Mouse (Mus musculus) heart, embryonic 16.5 days (tissue): ENCODE results near the gene Crxos. TPM values are rescaled to one million over a fixed set of nuclear protein-coding genes. Genes with fewer than 3 reads are reported as not detected.

Experiments
- ATAC-seq: fragments of 200-750 bp; cut with Nextera tagmentation; replicated peaks from 2 replicates; pipeline ENCODE4 v1.8.0; 2017; ENCODE audit warnings: moderate number of reproducible peaks; ENCODE audit not compliant: insufficient read depth, low FRiP score; ENCODE audit errors: extremely low read depth
- H3K27ac ChIP-seq: fragments of 300-500 bp; sonication (generic); 2 replicates; pipeline ENCODE4 v1.5.1; 2014; ENCODE audit warnings: mild to moderate bottlenecking, low read length, control low read depth, moderate library complexity
- H3K27me3 ChIP-seq: fragments of 300-500 bp; sonication (generic); 2 replicates; pipeline ENCODE4 v1.6.1; 2014; ENCODE audit warnings: low read length, mixed read lengths; ENCODE audit not compliant: control insufficient read depth, insufficient read depth
- H3K36me3 ChIP-seq: fragments of 300-500 bp; sonication (generic); 2 replicates; pipeline ENCODE4 v1.6.1; 2014; ENCODE audit not compliant: control insufficient read depth, insufficient read depth
- H3K4me1 ChIP-seq: fragments of 300-500 bp; sonication (generic); 2 replicates; pipeline ENCODE4 v1.6.1; 2014; ENCODE audit warnings: low read length, mixed read lengths; ENCODE audit not compliant: control insufficient read depth, insufficient read depth
- H3K4me2 ChIP-seq: fragments of 300-500 bp; sonication (generic); 2 replicates; pipeline ENCODE4 v1.6.1; 2014; ENCODE audit warnings: low read depth, mild to moderate bottlenecking, control low read depth, low read length
- H3K4me3 ChIP-seq: fragments of 300-500 bp; sonication (generic); 2 replicates; pipeline ENCODE4 v1.5.1; 2014; ENCODE audit warnings: mild to moderate bottlenecking, control low read depth, low read length
- H3K9ac ChIP-seq: fragments of 300-500 bp; sonication (generic); 2 replicates; pipeline ENCODE4 v1.6.1; 2014; ENCODE audit warnings: low read length, control low read depth
- H3K9me3 ChIP-seq: fragments of 300-500 bp; sonication (generic); replicated peaks from 2 replicates; pipeline ENCODE4 v1.6.1; 2016; ENCODE audit warnings: low read length; ENCODE audit not compliant: control insufficient read depth
- WGBS: fragments of 180-500 bp; shearing (Covaris S2); extraction: QIAGEN DNeasy Blood & Tissue Kit; methylation state at CpG from one replicate; pipeline ENCODE4 v1.1.7; 2014; 5-methylcytosine and 5-hydroxymethylcytosine counted together
- polyA plus RNA-seq: library from polyadenylated mRNA; unstranded; fragments of >200 nt; fragmentation: Nextera tagmentation; extraction: Ambion mirVana; gene quantifications from 2 replicates; pipeline ENCODE4 v1.2.1, GENCODE M21; 2015

Crxos gene
- polyA plus RNA-seq, 1 experiment from 2014 or later, result not detected

GRCm38 (mm10) chr7:15916134-15916723, 33.8 kb downstream of the Crxos start:
- Histone ChIP-seq H3K36me3 (peaks cover 23% of the 10 kb centered on the region), H3K27ac (no peak overlapping the region), H3K9ac (no peak overlapping the region), H3K9me3 (no peaks in the 10 kb centered on the region), H3K4me1 (peaks cover 11% of the 10 kb centered on the region), H3K4me3 (no peak overlapping the region), H3K4me2 (no peak overlapping the region), H3K27me3 (no peaks in the 10 kb centered on the region)
- WGBS, result 81% methylated on average over 3 of the region's 3 CpGs
- ATAC-seq, result no peak

- Histone ChIP-seq H3K36me3 (peaks cover 23% of the 10 kb centered on the region), H3K27me3 (no peaks in the 10 kb centered on the region), H3K9ac (no peak overlapping the region), H3K4me3 (no peak overlapping the region), H3K4me2 (no peak overlapping the region), H3K4me1 (peaks cover 12% of the 10 kb centered on the region), H3K27ac (no peak overlapping the region), H3K9me3 (no peaks in the 10 kb centered on the region)
- 85% methylated on average over 4 of the region's 4 CpGs for WGBS
- no peak for ATAC-seq
These were observed 34.6 kb downstream of the Crxos start for GRCm38 (mm10) chr7:15916996-15917395.

- Histone ChIP-seq H3K9me3 (no peaks in the 10 kb centered on the region), H3K4me2 (no peak overlapping the region), H3K9ac (no peak overlapping the region), H3K36me3 (peaks cover 23% of the 10 kb centered on the region), H3K4me3 (no peak overlapping the region), H3K27me3 (no peaks in the 10 kb centered on the region), H3K27ac (no peak overlapping the region), H3K4me1 (peaks cover 16% of the 10 kb centered on the region)
- ATAC-seq, result no peak
These were observed 36.0 kb downstream of the Crxos start for GRCm38 (mm10) chr7:15918371-15918770.

GRCm38 (mm10) chr7:15919947-15920346, 37.5 kb downstream of the Crxos start:
- no peaks in the 10 kb centered on the region for H3K9me3 ChIP-seq
- no peak for ATAC-seq
- H3K36me3 ChIP-seq, result peaks cover 23% of the 10 kb centered on the region
- no peak overlapping the region for H3K27ac ChIP-seq
- H3K27me3 ChIP-seq, result no peaks in the 10 kb centered on the region
- H3K4me2 ChIP-seq, result peak overlapping the region; percentile 88; the same call in 1 of the 2 replicates
- no peak overlapping the region for H3K4me3 ChIP-seq
- no peak overlapping the region for H3K9ac ChIP-seq
- peaks cover 16% of the 10 kb centered on the region for H3K4me1 ChIP-seq
- WGBS, result 94% methylated on average over 9 of the region's 9 CpGs

GRCm38 (mm10) chr7:15920645-15921190, 38.3 kb downstream of the Crxos start:
- H3K4me2 ChIP-seq, result peak overlapping the region; percentile 88
- 66% methylated on average over 6 of the region's 6 CpGs for WGBS
- no peak for ATAC-seq
- peak overlapping the region; percentile 91 for H3K4me3 ChIP-seq
- H3K27me3 ChIP-seq, result no peaks in the 10 kb centered on the region
- H3K9ac ChIP-seq, result peak overlapping the region; percentile 78
- no peaks in the 10 kb centered on the region for H3K9me3 ChIP-seq
- peaks cover 23% of the 10 kb centered on the region for H3K36me3 ChIP-seq
- H3K27ac ChIP-seq, result no peak overlapping the region
- peaks cover 16% of the 10 kb centered on the region for H3K4me1 ChIP-seq

DNA sequence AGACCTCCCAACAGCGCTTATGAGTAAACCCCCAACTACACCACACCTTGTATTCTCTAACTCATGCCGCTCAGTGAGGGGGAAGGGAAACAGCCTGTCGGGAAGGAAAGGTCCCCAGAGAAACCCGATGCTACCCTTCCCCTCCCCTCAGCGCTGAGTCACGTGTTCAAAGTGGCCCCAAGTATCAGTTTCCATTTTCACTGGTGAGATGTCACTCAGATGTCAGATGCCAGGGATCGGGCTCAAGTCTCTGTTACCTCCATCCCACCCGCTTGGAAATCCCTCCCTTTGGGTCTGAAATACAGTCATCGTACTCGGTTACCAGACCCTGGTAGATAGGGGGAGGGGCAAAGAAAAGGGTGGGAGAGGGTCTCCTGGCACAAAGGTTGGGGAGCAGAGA, 39.4 kb downstream of the Crxos start:
- Histone ChIP-seq H3K36me3 (peaks cover 21% of the 10 kb centered on the region), H3K4me1 (peaks cover 16% of the 10 kb centered on the region), H3K4me2 (peak overlapping the region; percentile 88), H3K9ac (peak overlapping the region; percentile 78), H3K27me3 (no peaks in the 10 kb centered on the region), H3K9me3 (no peaks in the 10 kb centered on the region), H3K27ac (peak overlapping the region; percentile 70), H3K4me3 (peak overlapping the region; percentile 91)
- WGBS, result under 1% methylated on average over 10 of the region's 10 CpGs
- ATAC-seq, result peak; percentile 46

GRCm38 (mm10) chr7:15922220-15922773, 39.9 kb downstream of the Crxos start, which contains the start of gene Selenow:
Selenow (minus strand) TSS chr7:15922402.
- H3K36me3 ChIP-seq, result peaks cover 20% of the 10 kb centered on the region
- peak within 1 kb of the TSS; percentile 88 for H3K4me2 ChIP-seq
- H3K4me1 ChIP-seq, result peaks cover 16% of the 10 kb centered on the region
- WGBS, result under 1% methylated on average over 33 of the region's 33 CpGs
- H3K27me3 ChIP-seq, result no peaks in the 10 kb centered on the region
- ATAC-seq, result peak; percentile 92
- no peaks in the 10 kb centered on the region for H3K9me3 ChIP-seq
- peak within 1 kb of the TSS; percentile 91 for H3K4me3 ChIP-seq
- H3K27ac ChIP-seq, result peak within 1 kb of the TSS; percentile 70
- peak within 1 kb of the TSS; percentile 78 for H3K9ac ChIP-seq

DNA sequence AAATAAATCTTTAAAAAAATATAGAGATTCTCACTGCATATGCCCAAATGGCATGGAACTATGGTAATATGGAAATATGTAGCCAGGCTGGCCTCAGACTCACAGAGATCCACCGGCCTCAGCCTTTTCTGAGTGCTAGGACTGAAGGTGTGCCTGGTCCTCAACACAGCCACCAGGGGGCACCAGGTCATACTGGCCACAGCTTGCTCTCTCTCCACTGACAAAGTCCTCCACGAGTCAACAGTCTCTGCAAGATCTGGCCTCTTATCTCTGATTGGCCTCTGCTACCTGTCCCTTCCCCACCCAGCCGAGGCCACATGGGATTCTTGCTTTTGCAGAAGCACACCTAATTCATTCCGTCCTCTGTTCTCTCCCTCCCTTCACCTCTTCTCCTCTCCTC, 47.5 kb downstream of the Crxos start:
- no peak overlapping the region for H3K4me2 ChIP-seq
- no peaks in the 10 kb centered on the region for H3K9me3 ChIP-seq
- H3K27me3 ChIP-seq, result no peaks in the 10 kb centered on the region
- no peak overlapping the region for H3K27ac ChIP-seq
- no peak overlapping the region for H3K9ac ChIP-seq
- 30% methylated on average over 4 of the region's 4 CpGs for WGBS
- no peaks in the 10 kb centered on the region for H3K36me3 ChIP-seq
- peaks cover 15% of the 10 kb centered on the region for H3K4me1 ChIP-seq
- no peak for ATAC-seq
- H3K4me3 ChIP-seq, result no peak overlapping the region

- ATAC-seq, result no peak
- Histone ChIP-seq H3K27me3 (no peaks in the 10 kb centered on the region), H3K4me2 (no peak overlapping the region), H3K36me3 (no peaks in the 10 kb centered on the region), H3K9ac (no peak overlapping the region), H3K4me1 (peaks cover 15% of the 10 kb centered on the region), H3K9me3 (no peaks in the 10 kb centered on the region), H3K27ac (no peak overlapping the region), H3K4me3 (no peak overlapping the region)
- 72% methylated on average over 2 of the region's 2 CpGs for WGBS
These were observed 48.1 kb downstream of the Crxos start for GRCm38 (mm10) chr7:15930543-15930942.
